9 mouse cellular contexts compared by ENCODE assay signal in the genomic region with DNA sequence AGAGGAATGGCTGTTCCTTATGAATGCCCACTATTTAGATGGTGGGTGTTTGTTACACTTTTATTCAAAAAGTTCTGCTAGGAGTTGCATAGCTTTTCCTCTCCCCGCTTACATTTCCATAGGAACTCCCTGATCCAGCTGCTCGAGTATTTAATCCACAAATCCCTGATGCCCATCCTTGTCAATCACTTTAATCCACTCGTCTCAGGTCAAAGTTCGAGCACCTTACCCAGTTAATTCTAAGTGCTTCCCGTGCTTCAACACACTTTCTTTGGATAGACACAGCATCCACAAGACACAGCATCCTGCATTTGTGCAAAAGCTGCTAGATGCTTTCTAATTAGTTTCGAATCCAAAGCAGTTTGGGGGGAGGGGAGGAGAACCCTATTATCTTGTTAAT. TPM values are rescaled to one million over a fixed set of nuclear protein-coding genes. Genes with fewer than 3 reads are reported as not detected.
A peak's percentile ranks its signal among the peaks of the same experiment; 100 is the strongest.
DNase-seq lines count a peak whose midpoint lies in the region; ATAC-seq and TF ChIP-seq lines count a peak whose summit lies in the region.
"Had no signal": no experiment of that assay in that cellular context is flagged by ENCODE, and none has a peak within 500 bp of the region (broad histone marks: within the 10 kb centered on the region; RNA-seq: fewer than 3 reads in every experiment).

No protein-coding gene starts in this region.

- no peak overlapping the region for H3K4me2 ChIP-seq in forebrain, embryonic 15.5 days (replicated peaks)
- H3K4me2 ChIP-seq in kidney, postnatal 0 days (ENCODE audit: low read length) = peak overlapping the region; percentile 68
- H3K4me2 ChIP-seq in intestine, postnatal 0 days (replicated peaks; ENCODE audit: low read depth) = peak overlapping the region; percentile 72

- no peak overlapping the region for H3K9ac ChIP-seq in forebrain, embryonic 15.5 days (replicated peaks)
- no peak overlapping the region for H3K9ac ChIP-seq in kidney, postnatal 0 days (ENCODE audit: low read depth, low read length)
- H3K9ac ChIP-seq in intestine, postnatal 0 days (ENCODE audit: low read depth, low read length) = 0 out of 2 replicates have a peak overlapping the region, but pooled peaks have one; percentile 5

- no peaks in the 10 kb centered on the region; the same call in 1 of the 2 replicates for H3K27me3 ChIP-seq in forebrain, embryonic 10.5 days (ENCODE audit: poor library complexity, severe bottlenecking)
- H3K27me3 ChIP-seq in forebrain, embryonic 15.5 days = no peaks in the 10 kb centered on the region
- H3K27me3 ChIP-seq in kidney, postnatal 0 days (ENCODE audit: insufficient read depth, low read length) = no peaks in the 10 kb centered on the region
- no peaks in the 10 kb centered on the region for H3K27me3 ChIP-seq in intestine, postnatal 0 days (replicated peaks; ENCODE audit: control insufficient read depth, insufficient read depth, low read length)

- no peak for DNase-seq in forebrain, embryonic 10.5 days (ENCODE audit: extremely low spot score, low spot score)
- no peak for DNase-seq in kidney, postnatal 0 days (ENCODE audit: low spot score)
- DNase-seq in kidney, postnatal 10 days = no peak
- peak; percentile 74 for DNase-seq in retina, adult 2 months (ENCODE audit: low read depth, low spot score)
- DNase-seq in cerebellum, adult 11-12 months = no peak
- no peak for DNase-seq in thymus, postnatal 14 days
- DNase-seq: cerebellum, adult 9-10 months had no signal

- H3K4me3 ChIP-seq in forebrain, embryonic 10.5 days = peak overlapping the region; percentile 69
- H3K4me3 ChIP-seq in forebrain, embryonic 15.5 days = no peak overlapping the region
- H3K4me3 ChIP-seq in kidney, postnatal 0 days (replicated peaks; ENCODE audit: low read depth, low read length) = no peak overlapping the region
- peak overlapping the region; percentile 73 for H3K4me3 ChIP-seq in intestine, postnatal 0 days (ENCODE audit: low read depth, low read length)

- no peak for ATAC-seq in forebrain, embryonic 15.5 days (replicated peaks)
- no peak for ATAC-seq in kidney, postnatal 0 days (replicated peaks; ENCODE audit: low FRiP score, low read depth)
- ATAC-seq in intestine, postnatal 0 days = no peak

- H3K9me3 ChIP-seq in forebrain, embryonic 10.5 days = no peaks in the 10 kb centered on the region
- H3K9me3 ChIP-seq in forebrain, embryonic 15.5 days = no peaks in the 10 kb centered on the region
- H3K9me3 ChIP-seq in kidney, postnatal 0 days (replicated peaks; ENCODE audit: low read length) = no peaks in the 10 kb centered on the region
- no peaks in the 10 kb centered on the region for H3K9me3 ChIP-seq in intestine, postnatal 0 days (ENCODE audit: control insufficient read depth)

- WGBS in forebrain, embryonic 10.5 days = 27% methylated on average over 6 of the region's 6 CpGs
- 17% methylated on average over 6 of the region's 6 CpGs for WGBS in forebrain, embryonic 15.5 days
- WGBS in kidney, postnatal 0 days = 63% methylated on average over 6 of the region's 6 CpGs
- WGBS in intestine, postnatal 0 days = 41% methylated on average over 6 of the region's 6 CpGs

- no peak for TF ChIP-seq CTCF in kidney, postnatal 0 days (IDR thresholded peaks at IDR 0.05; ENCODE audit: low read depth)
- no peak for TF ChIP-seq CTCF in intestine, postnatal 0 days (IDR thresholded peaks at IDR 0.05; ENCODE audit: low read depth)

- H3K27ac ChIP-seq in forebrain, embryonic 10.5 days = no peak overlapping the region
- H3K27ac ChIP-seq in forebrain, embryonic 15.5 days (replicated peaks) = no peak overlapping the region
- H3K27ac ChIP-seq in kidney, postnatal 0 days = 0 out of 2 replicates have a peak overlapping the region, but pooled peaks have one; percentile 87
- 0 out of 2 replicates have a peak overlapping the region, but pooled peaks have one; percentile 47 for H3K27ac ChIP-seq in intestine, postnatal 0 days (ENCODE audit: low read depth, low read length)

- H3K4me1 ChIP-seq in forebrain, embryonic 10.5 days = peaks cover 36% of the 10 kb centered on the region
- H3K4me1 ChIP-seq in forebrain, embryonic 15.5 days = no peaks in the 10 kb centered on the region; the same call in 1 of the 2 replicates
- peaks cover 9% of the 10 kb centered on the region for H3K4me1 ChIP-seq in kidney, postnatal 0 days (replicated peaks; ENCODE audit: insufficient read depth, low read length)
- H3K4me1 ChIP-seq in intestine, postnatal 0 days (replicated peaks; ENCODE audit: control insufficient read depth, insufficient read depth, low read length) = no peaks in the 10 kb centered on the region; the same call in 1 of the 2 replicates

- H3K36me3 ChIP-seq in forebrain, embryonic 10.5 days (replicated peaks) = peaks cover 12% of the 10 kb centered on the region
- no peaks in the 10 kb centered on the region for H3K36me3 ChIP-seq in forebrain, embryonic 15.5 days
- no peaks in the 10 kb centered on the region for H3K36me3 ChIP-seq in kidney, postnatal 0 days (ENCODE audit: insufficient read depth, low read length)
- H3K36me3 ChIP-seq in intestine, postnatal 0 days (ENCODE audit: control insufficient read depth, insufficient read depth) = peaks cover 4% of the 10 kb centered on the region; the same call in 1 of the 2 replicates

RNA-seq across cellular contexts. Expression of a gene that starts 1.5 kb away (rescaled TPM):
- polyA plus RNA-seq in forebrain, embryonic 10.5 days (2016; fragmentation: Nextera tagmentation; extraction: Ambion mirVana) = 87.0 and 92.8 TPM in 2 replicates
- 22.3 and 25.3 TPM in 2 replicates for polyA plus RNA-seq in forebrain, embryonic 15.5 days (2015; fragmentation: Nextera tagmentation; extraction: Ambion mirVana)
- polyA plus RNA-seq in kidney, postnatal 0 days (2015; fragmentation: Nextera tagmentation; extraction: Ambion mirVana) = 173 and 196 TPM in 2 replicates
- 581 and 642 TPM in 2 replicates for polyA plus RNA-seq in intestine, postnatal 0 days (2015; fragmentation: Nextera tagmentation; extraction: Ambion mirVana)

RNA-seq across cellular contexts. Expression of a gene that starts 32.6 kb away (rescaled TPM):
- polyA plus RNA-seq in forebrain, embryonic 10.5 days (2016; fragmentation: Nextera tagmentation; extraction: Ambion mirVana) = 1.3 and 1.6 TPM in 2 replicates
- 4.6 and 6.0 TPM in 2 replicates for polyA plus RNA-seq in forebrain, embryonic 15.5 days (2015; fragmentation: Nextera tagmentation; extraction: Ambion mirVana)
- 5.5 and 8.5 TPM in 2 replicates for polyA plus RNA-seq in kidney, postnatal 0 days (2015; fragmentation: Nextera tagmentation; extraction: Ambion mirVana)
- 17.1 and 24.2 TPM in 2 replicates for polyA plus RNA-seq in intestine, postnatal 0 days (2015; fragmentation: Nextera tagmentation; extraction: Ambion mirVana)

Comparison
In these comparisons a context has a peak if more than half of its experiments do, and no peak if none do; other contexts are left out.
1. H3K4me3 ChIP-seq: peak in forebrain, embryonic 10.5 days (single experiment) and intestine, postnatal 0 days (single experiment); none in forebrain, embryonic 15.5 days (single experiment) and kidney, postnatal 0 days (single experiment).
2. H3K27ac ChIP-seq: peak in kidney, postnatal 0 days (single experiment) and intestine, postnatal 0 days (single experiment); none in forebrain, embryonic 10.5 days (single experiment) and forebrain, embryonic 15.5 days (single experiment).